Mouse (Mus musculus): Measurements from ENCODE around the gene Inpp5a.
A peak's percentile ranks its signal among the peaks of the same experiment; 100 is the strongest.

- TF ChIP-seq CTCF (IDR thresholded peaks at IDR 0.05; ENCODE audit: low read depth) = 0 out of 2 replicates have a peak, but pooled peaks have one; percentile 7
- peak; percentile 95 for TF ChIP-seq EP300 (IDR thresholded peaks at IDR 0.05; ENCODE audit: low read depth)
Measured at GRCm38 (mm10) chr7:139434095-139434830, 45.4 kb downstream of the Inpp5a start.

Measured in heart, postnatal 0 days (tissue).